Mouse (Mus musculus): ENCODE data around the gene Prdm4.

GRCm38 (mm10) chr10:85956871-85957419, 40.0 kb upstream of the Prdm4 start:
- TF ChIP-seq CTCF (IDR thresholded peaks at IDR 0.05; ENCODE audit: extremely low read depth, insufficient read length, insufficient replicate concordance, low read depth, low read length) (no peak), POLR2A (IDR thresholded peaks at IDR 0.05; ENCODE audit: low read depth, low read length) (no peak)
